Mouse (Mus musculus) limb, embryonic 12.5 days (tissue): ENCODE measurements at regions not wholly inside any gene's neighbourhood (a gene's known extent, or its start where the extent isn't known, plus 50 kb on each side); places are given as distances from the start of the nearest gene placed in this dataset.

Experiments used
- ATAC-seq: fragments of 200-750 bp; cut with Nextera tagmentation; 2 replicates; pipeline ENCODE4 v1.8.0; 2017; ENCODE audit warnings: low read depth, moderate TSS enrichment; ENCODE audit not compliant: insufficient number of reproducible peaks, insufficient read depth, low FRiP score, low TSS enrichment
- H3K27ac ChIP-seq: fragments of 300-500 bp; sonication (generic); 2 replicates; pipeline ENCODE4 v1.5.1; 2016; ENCODE audit warnings: mild to moderate bottlenecking, moderate library complexity
- H3K27me3 ChIP-seq: fragments of 300-500 bp; sonication (generic); 2 replicates; pipeline ENCODE4 v1.6.1; 2016; ENCODE audit warnings: mild to moderate bottlenecking, moderate library complexity
- H3K36me3 ChIP-seq: fragments of 300-500 bp; sonication (generic); 2 replicates; pipeline ENCODE4 v1.6.1; 2016; ENCODE audit warnings: mild to moderate bottlenecking, moderate library complexity
- H3K4me1 ChIP-seq: fragments of 300-500 bp; sonication (generic); replicated peaks from 2 replicates; pipeline ENCODE4 v1.6.1; 2016
- H3K4me2 ChIP-seq: fragments of 300-500 bp; sonication (generic); 2 replicates; pipeline ENCODE4 v1.6.1; 2016; ENCODE audit warnings: mild to moderate bottlenecking, moderate library complexity
- H3K4me3 ChIP-seq: fragments of 300-500 bp; sonication (generic); replicated peaks from 2 replicates; pipeline ENCODE4 v1.5.1; 2016; ENCODE audit warnings: mild to moderate bottlenecking
- H3K9ac ChIP-seq: fragments of 300-500 bp; sonication (generic); replicated peaks from 2 replicates; pipeline ENCODE4 v1.6.1; 2016; ENCODE audit warnings: mild to moderate bottlenecking, moderate library complexity
- H3K9me3 ChIP-seq: fragments of 300-500 bp; sonication (generic); 2 replicates; pipeline ENCODE4 v1.6.1; 2016; ENCODE audit warnings: mild to moderate bottlenecking, moderate library complexity
- WGBS: fragments of 180-500 bp; shearing (Covaris S2); methylation state at CpG from one replicate; pipeline ENCODE4 v1.1.7; 2016; 5-methylcytosine and 5-hydroxymethylcytosine counted together

GRCm38 (mm10) chr6:51333722-51334360, 98.6 kb upstream of the Nfe2l3 start:
- ATAC-seq = peak; percentile 63; the same call in 1 of the 2 replicates
- Histone ChIP-seq H3K36me3 (no peaks in the 10 kb centered on the region), H3K4me2 (no peak overlapping the region), H3K4me3 (no peak overlapping the region), H3K27ac (peak overlapping the region; percentile 71), H3K9ac (no peak overlapping the region), H3K4me1 (peaks cover 18% of the 10 kb centered on the region), H3K27me3 (peaks cover 9% of the 10 kb centered on the region; the same call in 1 of the 2 replicates), H3K9me3 (no peaks in the 10 kb centered on the region)
- WGBS = 42% methylated on average over 7 of the region's 7 CpGs

- Histone ChIP-seq H3K4me2 (no peak overlapping the region), H3K9me3 (no peaks in the 10 kb centered on the region), H3K27ac (no peak overlapping the region), H3K4me3 (no peak overlapping the region), H3K27me3 (0 out of 2 replicates have a peak, but pooled peaks cover 5% of the 10 kb centered on the region), H3K4me1 (peaks cover 18% of the 10 kb centered on the region), H3K9ac (no peak overlapping the region), H3K36me3 (no peaks in the 10 kb centered on the region)
- 87% methylated on average over 5 of the region's 5 CpGs for WGBS
- no peak for ATAC-seq
Observed at GRCm38 (mm10) chr6:51335314-51335713, 97.2 kb upstream of the Nfe2l3 start.

- peaks cover 10% of the 10 kb centered on the region for H3K4me1 ChIP-seq
- no peak overlapping the region for H3K4me2 ChIP-seq
- no peak overlapping the region for H3K9ac ChIP-seq
- no peaks in the 10 kb centered on the region for H3K36me3 ChIP-seq
- no peak overlapping the region for H3K27ac ChIP-seq
- 74% methylated on average over 2 of the region's 2 CpGs for WGBS
- no peak for ATAC-seq
- no peaks in the 10 kb centered on the region for H3K27me3 ChIP-seq
- no peaks in the 10 kb centered on the region for H3K9me3 ChIP-seq
- no peak overlapping the region for H3K4me3 ChIP-seq
Observed at GRCm38 (mm10) chr6:51339301-51339700, 93.2 kb upstream of the Nfe2l3 start.

- Histone ChIP-seq H3K4me3 (no peak overlapping the region), H3K27ac (no peak overlapping the region), H3K9ac (no peak overlapping the region), H3K4me1 (no peaks in the 10 kb centered on the region), H3K36me3 (no peaks in the 10 kb centered on the region), H3K9me3 (no peaks in the 10 kb centered on the region), H3K4me2 (no peak overlapping the region), H3K27me3 (no peaks in the 10 kb centered on the region)
- ATAC-seq = no peak
- WGBS = 85% methylated on average over 9 of the region's 9 CpGs
Observed at GRCm38 (mm10) chr6:51347721-51348120, 84.7 kb upstream of the Nfe2l3 start.

- no peak overlapping the region for H3K4me3 ChIP-seq
- H3K9me3 ChIP-seq = no peaks in the 10 kb centered on the region
- no peak overlapping the region for H3K27ac ChIP-seq
- H3K4me2 ChIP-seq = no peak overlapping the region
- ATAC-seq = no peak
- H3K9ac ChIP-seq = no peak overlapping the region
- H3K36me3 ChIP-seq = no peaks in the 10 kb centered on the region
- no peaks in the 10 kb centered on the region for H3K4me1 ChIP-seq
- no peaks in the 10 kb centered on the region for H3K27me3 ChIP-seq
- 53% methylated on average over 3 of the region's 3 CpGs for WGBS
Observed at GRCm38 (mm10) chr6:51349771-51350170, 82.7 kb upstream of the Nfe2l3 start.

- no peak for ATAC-seq
- WGBS = 77% methylated on average over 11 of the region's 11 CpGs
- H3K9ac ChIP-seq = no peak overlapping the region
- H3K4me2 ChIP-seq = no peak overlapping the region
- no peak overlapping the region for H3K4me3 ChIP-seq
- no peaks in the 10 kb centered on the region for H3K4me1 ChIP-seq
- no peaks in the 10 kb centered on the region for H3K27me3 ChIP-seq
- H3K27ac ChIP-seq = no peak overlapping the region
- H3K9me3 ChIP-seq = no peaks in the 10 kb centered on the region
- H3K36me3 ChIP-seq = no peaks in the 10 kb centered on the region
Observed at GRCm38 (mm10) chr6:51355041-51355440, 77.4 kb upstream of the Nfe2l3 start.

GRCm38 (mm10) chr6:51361611-51362180, 70.8 kb upstream of the Nfe2l3 start:
- Histone ChIP-seq H3K4me1 (peaks cover 14% of the 10 kb centered on the region), H3K4me2 (no peak overlapping the region), H3K27me3 (no peaks in the 10 kb centered on the region), H3K4me3 (no peak overlapping the region), H3K27ac (peak overlapping the region; percentile 85), H3K9ac (no peak overlapping the region), H3K9me3 (no peaks in the 10 kb centered on the region), H3K36me3 (no peaks in the 10 kb centered on the region)
- ATAC-seq = no peak
- WGBS = 69% methylated on average over 12 of the region's 12 CpGs

- 6% methylated on average over 15 of the region's 15 CpGs for WGBS
- H3K36me3 ChIP-seq = no peaks in the 10 kb centered on the region
- H3K4me1 ChIP-seq = peaks cover 14% of the 10 kb centered on the region
- H3K9ac ChIP-seq = no peak overlapping the region
- no peaks in the 10 kb centered on the region for H3K9me3 ChIP-seq
- peak overlapping the region; percentile 25 for H3K4me3 ChIP-seq
- peak overlapping the region; percentile 85 for H3K27ac ChIP-seq
- ATAC-seq = peak; percentile 59; the same call in 1 of the 2 replicates
- H3K4me2 ChIP-seq = peak overlapping the region; percentile 48
- H3K27me3 ChIP-seq = no peaks in the 10 kb centered on the region
Observed at GRCm38 (mm10) chr6:51362475-51363226, 69.8 kb upstream of the Nfe2l3 start.

GRCm38 (mm10) chr6:51364776-51365175, 67.7 kb upstream of the Nfe2l3 start:
- no peak overlapping the region for H3K4me2 ChIP-seq
- 60% methylated on average over 6 of the region's 6 CpGs for WGBS
- H3K4me3 ChIP-seq = no peak overlapping the region
- peaks cover 19% of the 10 kb centered on the region for H3K4me1 ChIP-seq
- H3K9me3 ChIP-seq = no peaks in the 10 kb centered on the region
- no peaks in the 10 kb centered on the region for H3K36me3 ChIP-seq
- no peaks in the 10 kb centered on the region for H3K27me3 ChIP-seq
- H3K9ac ChIP-seq = no peak overlapping the region
- H3K27ac ChIP-seq = no peak overlapping the region
- ATAC-seq = no peak

GRCm38 (mm10) chr6:51369771-51370170, 62.7 kb upstream of the Nfe2l3 start:
- Histone ChIP-seq H3K9me3 (no peaks in the 10 kb centered on the region), H3K27ac (peak overlapping the region; percentile 76), H3K4me3 (no peak overlapping the region), H3K4me1 (peaks cover 18% of the 10 kb centered on the region), H3K4me2 (no peak overlapping the region), H3K36me3 (no peaks in the 10 kb centered on the region), H3K9ac (no peak overlapping the region), H3K27me3 (no peaks in the 10 kb centered on the region)
- 64% methylated on average over 6 of the region's 6 CpGs for WGBS
- ATAC-seq = no peak

- ATAC-seq = no peak
- no peak overlapping the region for H3K4me2 ChIP-seq
Observed at GRCm38 (mm10) chr6:51372357-51372756, 60.1 kb upstream of the Nfe2l3 start.

More at GRCm38 (mm10) chr6:51372357-51372756, 60.1 kb upstream of the Nfe2l3 start:
- Histone ChIP-seq H3K27ac (no peak overlapping the region), H3K27me3 (no peaks in the 10 kb centered on the region), H3K4me1 (peaks cover 15% of the 10 kb centered on the region), H3K9me3 (no peaks in the 10 kb centered on the region), H3K4me3 (no peak overlapping the region), H3K9ac (no peak overlapping the region), H3K36me3 (no peaks in the 10 kb centered on the region)
- 50% methylated on average over 7 of the region's 7 CpGs for WGBS
